Mouse (Mus musculus) gastrocnemius, postnatal 14 days (tissue): ENCODE measurements around the gene Ercc6l2. TPM values are rescaled to one million over a fixed set of nuclear protein-coding genes. Genes with fewer than 3 reads are reported as not detected.
A peak's percentile ranks its signal among the peaks of the same experiment; 100 is the strongest.

Source experiments
- DNase-seq: peaks from one replicate; pipeline ENCODE4 v3.0.0; 2021; ENCODE audit warnings: mixed read lengths
- intact Hi-C: fragments of 180-260 bp; cut with DNase I; formaldehyde crosslinking; loops from one replicate; pipeline ENCODE4 v1.15.1; 2025; ENCODE audit warnings: low total_unique reads
- long read RNA-seq, 2 experiments: library from polyadenylated mRNA; stranded (forward); transcript quantifications; one replicate each; pipeline ENCODE4 v2.0.0; 2021
- total RNA-seq, 2 experiments: library from RNA; stranded (reverse); gene quantifications; 2 replicates each; pipeline ENCODE4 v1.2.3; 2021

Ercc6l2 gene
- total RNA-seq = 10 to 100 TPM; 11.1 to 11.3 TPM
- long read RNA-seq, experiment 1, partial matches to known transcripts = 2 of 8 reads
- long read RNA-seq, experiment 1, other reads (novel, unspliced or antisense) = 5 of 8 reads
- long read RNA-seq, experiment 2, partial matches to known transcripts = 0 of 8 reads
- long read RNA-seq, experiment 2, other reads (novel, unspliced or antisense) = 8 of 8 reads

- peak; percentile 98 for DNase-seq
- intact Hi-C loops = loop anchor here (10.0 kb wide), 1 partner anchor 240 kb away; the partner anchor contains the start of gene Ptch1
Measured at GRCm38 (mm10) chr13:63814746-63815681, at the start of gene Ercc6l2. TSS of gene Ercc6l2 (plus strand) at chr13:63815240.

DNA sequence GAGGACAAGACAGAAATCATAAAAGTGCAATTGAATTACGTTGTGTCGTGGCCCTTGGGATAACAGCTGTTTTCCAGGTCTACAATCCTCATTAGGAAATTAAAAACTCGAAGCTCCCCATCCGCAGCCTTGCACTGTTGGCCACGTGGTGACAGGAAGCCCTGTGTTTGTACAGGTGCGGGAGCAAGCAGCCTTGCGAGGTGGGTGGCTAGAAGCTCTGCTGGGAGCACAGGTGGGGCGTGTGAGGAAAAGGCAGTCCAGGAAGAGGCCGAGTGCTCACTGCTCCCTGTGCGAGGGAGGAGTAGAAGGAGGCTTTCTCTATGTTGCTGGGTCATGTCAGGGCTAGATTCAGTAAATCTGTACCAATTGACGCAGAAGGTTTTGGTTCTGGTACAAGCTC is 49.0 kb upstream of the Ercc6l2 start:
- no peak for DNase-seq
- intact Hi-C loops = no loop called here

DNA sequence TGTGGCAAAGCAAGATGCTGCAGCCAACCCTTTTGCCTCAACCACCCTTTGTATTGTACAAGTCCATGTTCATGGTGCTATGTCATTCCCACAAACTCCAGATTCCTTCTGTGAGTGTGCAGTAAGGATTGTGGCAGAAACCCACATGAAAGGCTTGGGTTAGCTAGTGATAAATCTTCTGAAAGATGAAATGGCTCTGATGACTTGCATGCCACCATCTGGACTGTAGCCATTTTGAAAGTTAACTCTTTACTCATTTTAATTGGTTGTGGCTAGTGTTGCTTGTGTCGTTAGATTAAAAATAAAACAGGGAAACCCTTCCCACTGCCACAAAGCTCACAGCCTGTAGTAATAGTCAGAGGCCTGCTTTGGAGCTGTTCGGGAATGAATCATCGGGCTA is 44.0 kb upstream of the Ercc6l2 start:
- intact Hi-C loops = no loop called here
- no peak for DNase-seq

DNA sequence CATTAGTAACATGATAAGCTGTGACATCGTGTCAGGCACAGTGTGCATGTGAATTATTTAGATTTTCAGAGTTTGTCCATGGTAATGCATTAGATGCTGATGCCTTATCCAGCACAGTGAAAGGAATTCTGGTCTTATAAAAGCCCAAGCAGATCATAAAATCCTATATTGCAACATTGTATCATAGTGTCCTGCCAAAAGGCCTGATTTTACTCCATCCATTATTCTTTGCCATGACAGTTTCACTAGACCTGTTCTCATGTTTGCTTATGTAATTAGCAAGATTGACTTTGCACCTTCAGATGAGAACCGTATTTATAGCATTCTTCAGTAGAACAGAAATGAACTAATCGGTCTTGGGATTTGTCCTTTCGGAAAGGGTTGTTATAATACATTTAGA is 36.1 kb upstream of the Ercc6l2 start:
- intact Hi-C loops = no loop called here
- no peak for DNase-seq

GRCm38 (mm10) chr13:63779376-63780291 is 35.4 kb upstream of the Ercc6l2 start:
- DNase-seq = no peak
- intact Hi-C loops = no loop called here

- intact Hi-C loops = no loop called here
- DNase-seq = no peak
Measured at GRCm38 (mm10) chr13:63792234-63792831, 22.7 kb upstream of the Ercc6l2 start.

GRCm38 (mm10) chr13:63793345-63794308 is 21.4 kb upstream of the Ercc6l2 start:
- intact Hi-C loops = no loop called here

GRCm38 (mm10) chr13:63798677-63799076 is 16.4 kb upstream of the Ercc6l2 start:
- intact Hi-C loops = no loop called here
- DNase-seq = no peak

More at GRCm38 (mm10) chr13:63793345-63794308, 21.4 kb upstream of the Ercc6l2 start:
- no peak for DNase-seq

DNA sequence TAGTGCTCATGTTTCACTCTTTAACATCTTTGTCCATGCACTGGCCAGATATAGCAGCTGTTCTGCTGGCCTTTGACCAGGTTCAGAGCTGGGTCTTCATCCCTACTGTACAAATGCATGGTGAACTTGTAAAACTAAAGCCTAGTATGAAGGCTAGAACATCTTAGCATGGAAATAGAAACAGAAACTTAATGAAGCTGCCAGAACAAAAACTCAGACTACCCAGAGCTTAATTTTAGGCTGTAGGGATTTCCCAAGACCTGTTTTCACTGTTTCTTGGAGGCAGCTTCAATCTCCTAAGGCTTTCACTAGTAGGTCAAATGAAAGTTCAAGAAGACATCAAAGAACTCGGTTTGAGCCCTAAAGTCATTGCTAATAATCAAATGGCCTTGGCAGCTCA is 15.1 kb upstream of the Ercc6l2 start:
- DNase-seq = no peak

GRCm38 (mm10) chr13:63801289-63801688 is 13.8 kb upstream of the Ercc6l2 start:
- intact Hi-C loops = no loop called here
- DNase-seq = no peak

More for the DNA sequence above, 15.1 kb upstream of the Ercc6l2 start:
- intact Hi-C loops = no loop called here

DNA sequence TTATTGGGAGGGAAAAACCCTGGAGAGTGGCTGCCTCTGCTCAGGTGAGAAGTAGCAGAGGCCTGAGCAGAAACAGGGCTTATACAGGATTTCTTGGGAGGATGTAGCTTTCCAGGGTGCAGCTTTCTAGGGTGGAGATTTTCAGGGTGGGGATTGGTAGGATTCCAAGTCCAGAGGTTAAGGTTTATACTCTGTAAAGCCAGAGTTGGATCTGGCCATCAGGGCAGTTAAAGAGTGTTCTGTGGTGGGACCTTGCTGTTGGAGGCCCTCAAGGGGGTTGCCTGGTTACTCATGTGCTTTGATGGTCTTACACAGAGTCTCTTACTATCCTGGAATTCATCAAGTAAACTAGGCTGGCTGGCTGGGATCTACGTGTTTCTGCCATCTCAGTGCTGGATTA is 7.8 kb upstream of the Ercc6l2 start:
- no peak for DNase-seq
- intact Hi-C loops = no loop called here

- DNase-seq = no peak
- intact Hi-C loops = no loop called here
Measured at GRCm38 (mm10) chr13:63807979-63808378, 7.1 kb upstream of the Ercc6l2 start.

DNA sequence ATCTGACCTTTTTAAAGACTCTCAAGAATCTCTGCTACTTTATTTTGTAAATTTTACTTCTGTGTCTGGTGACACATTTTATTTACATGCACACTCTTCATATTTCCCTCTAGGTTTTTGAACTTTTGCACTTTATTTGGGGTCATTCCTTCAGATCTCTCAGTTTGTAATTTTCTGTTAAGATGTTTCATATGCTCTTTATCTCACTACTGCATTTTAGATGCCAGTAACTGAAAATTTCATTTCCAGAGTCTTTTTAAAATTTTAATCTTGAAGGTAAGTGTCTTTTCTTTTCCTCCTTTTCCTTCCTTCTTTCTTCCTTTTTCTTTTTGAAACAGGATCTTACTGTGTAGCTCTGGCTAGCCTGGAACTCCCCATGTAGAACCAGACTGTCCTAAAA is 3.6 kb upstream of the Ercc6l2 start:
- no peak for DNase-seq
- intact Hi-C loops = loop anchor here (10.0 kb wide), 1 partner anchor 237 kb away; the partner anchor contains the start of gene Ptch1

GRCm38 (mm10) chr13:63815931-63816330 is 891 bp downstream of the Ercc6l2 start:
- DNase-seq = no peak
- intact Hi-C loops = loop anchor here (10.0 kb wide), 1 partner anchor 241 kb away; the partner anchor contains the start of gene Ptch1

DNA sequence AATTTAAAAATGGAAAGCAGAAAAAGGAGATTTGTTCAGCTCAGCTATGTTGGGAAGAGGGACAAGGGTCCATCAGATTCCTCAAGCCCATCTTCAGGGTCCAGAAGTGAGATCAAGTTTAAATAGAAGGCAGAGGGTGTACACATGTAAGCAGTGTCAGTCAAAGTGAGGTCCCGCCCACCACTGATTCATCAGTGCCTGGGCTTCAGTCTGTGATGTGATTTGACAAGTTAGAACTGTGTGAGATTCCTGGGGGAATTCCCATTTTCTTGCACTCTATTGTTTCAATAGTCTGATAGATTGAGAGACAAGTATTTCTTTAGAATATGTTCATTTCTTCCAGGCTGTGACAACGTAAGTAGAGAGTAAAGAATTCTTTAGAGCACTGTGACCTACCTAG is 30.7 kb downstream of the Ercc6l2 start:
- intact Hi-C loops = no loop called here
- DNase-seq = no peak

DNA sequence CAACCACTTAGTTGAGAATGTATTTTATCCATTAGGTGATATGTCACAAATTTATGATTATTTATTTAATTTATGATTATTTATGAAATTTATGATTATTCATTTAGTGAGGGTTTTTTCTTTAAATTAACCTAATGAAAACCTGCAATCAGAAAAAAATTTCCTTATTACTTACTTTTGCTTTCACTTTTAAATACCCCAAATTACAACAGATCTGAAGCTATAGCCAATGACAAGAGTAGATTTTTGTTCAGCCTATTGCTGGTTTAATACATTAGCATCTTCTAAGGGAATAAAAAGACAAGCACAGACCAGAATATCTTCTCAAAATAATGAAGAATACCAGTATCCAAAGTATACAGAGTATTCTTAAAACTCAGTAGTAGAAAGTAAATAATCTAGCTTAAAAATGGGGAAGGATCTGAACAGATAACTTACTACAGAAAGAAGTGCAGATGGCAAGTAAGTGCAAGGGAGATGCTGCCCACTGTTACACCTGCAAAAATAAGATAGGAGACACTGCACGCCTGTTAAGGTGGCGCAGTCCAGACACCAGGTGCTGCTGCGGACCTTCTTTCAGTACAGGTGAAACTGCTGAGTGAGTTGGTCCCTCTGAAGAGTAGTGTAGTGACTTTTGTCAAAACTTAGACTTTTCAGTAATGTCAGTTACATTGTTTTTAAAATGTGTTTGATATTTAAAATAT is 35.4 kb downstream of the Ercc6l2 start:
- no peak for DNase-seq
- intact Hi-C loops = no loop called here

- intact Hi-C loops = no loop called here
- no peak for DNase-seq
Measured at GRCm38 (mm10) chr13:63872585-63873282, 57.7 kb downstream of the Ercc6l2 start.
